Mouse (Mus musculus): ENCODE data around the gene Aldh1b1. TPM values are rescaled to one million over a fixed set of nuclear protein-coding genes. Genes with fewer than 3 reads are reported as not detected.

The Aldh1b1 gene
- total RNA-seq, 2 experiments from 2014 or later, result 10.4 to 36.2 TPM

DNA sequence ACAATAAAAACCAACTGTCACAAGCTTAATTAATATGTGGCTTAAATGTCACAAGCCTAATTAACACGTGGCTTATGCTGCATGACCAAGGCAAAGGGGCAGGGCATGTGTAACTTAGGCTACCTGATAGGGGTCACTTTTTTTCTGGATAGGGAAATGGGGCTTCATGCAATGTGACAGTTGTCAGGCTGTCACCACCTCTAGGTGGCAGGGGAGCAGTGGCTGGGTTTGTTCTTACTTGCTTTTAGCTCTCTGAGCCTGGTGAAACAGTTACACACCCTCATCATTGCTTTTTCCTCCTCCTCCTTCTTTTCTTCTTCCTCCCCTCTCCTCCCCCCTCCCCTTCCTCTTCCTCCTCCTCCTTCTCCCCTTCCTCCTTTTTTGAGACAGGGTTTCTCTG is 15.2 kb upstream of the Aldh1b1 start:
- no peak for ATAC-seq (ENCODE audit: poor library complexity, severe bottlenecking)

DNA sequence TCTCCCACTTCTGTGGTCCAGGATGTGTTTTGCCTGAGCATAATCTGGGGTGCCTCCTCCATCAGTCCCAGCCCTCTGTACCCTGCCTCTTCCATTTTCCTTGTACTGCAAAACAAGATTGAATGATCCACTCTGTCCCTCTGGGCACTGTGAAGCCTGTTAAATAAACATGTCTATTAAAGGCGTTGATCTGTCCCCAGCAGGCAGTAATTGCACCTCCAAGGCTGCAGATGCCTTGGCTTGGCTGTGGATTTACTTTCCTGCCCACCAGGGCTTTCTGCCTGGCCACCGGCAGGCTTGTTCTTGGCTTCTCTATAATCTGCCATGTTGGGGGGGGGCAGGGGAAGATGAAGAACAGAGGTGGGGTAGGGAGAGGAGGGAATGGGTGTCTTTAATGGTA is 12.9 kb upstream of the Aldh1b1 start:
- no peak for ATAC-seq (ENCODE audit: poor library complexity, severe bottlenecking)

DNA sequence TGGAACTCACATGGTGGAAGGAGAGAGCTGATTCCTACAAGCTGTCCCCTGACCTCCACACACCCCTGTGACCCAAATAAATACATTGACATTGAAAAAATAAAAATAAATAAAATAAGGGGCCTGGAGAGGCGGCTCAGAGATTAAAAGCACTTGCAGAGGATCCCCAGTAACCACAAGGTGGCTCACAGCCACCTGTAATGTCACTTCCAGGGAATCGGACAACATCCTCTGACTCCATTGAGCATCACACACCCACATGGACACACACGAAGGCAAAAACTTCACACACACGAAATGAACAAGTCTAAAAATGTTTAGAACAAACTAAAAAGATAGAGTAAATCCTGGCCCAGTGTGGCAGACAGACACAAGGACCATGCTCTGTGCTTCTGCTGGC is 12.1 kb upstream of the Aldh1b1 start:
- no peak for ATAC-seq (ENCODE audit: poor library complexity, severe bottlenecking)

DNA sequence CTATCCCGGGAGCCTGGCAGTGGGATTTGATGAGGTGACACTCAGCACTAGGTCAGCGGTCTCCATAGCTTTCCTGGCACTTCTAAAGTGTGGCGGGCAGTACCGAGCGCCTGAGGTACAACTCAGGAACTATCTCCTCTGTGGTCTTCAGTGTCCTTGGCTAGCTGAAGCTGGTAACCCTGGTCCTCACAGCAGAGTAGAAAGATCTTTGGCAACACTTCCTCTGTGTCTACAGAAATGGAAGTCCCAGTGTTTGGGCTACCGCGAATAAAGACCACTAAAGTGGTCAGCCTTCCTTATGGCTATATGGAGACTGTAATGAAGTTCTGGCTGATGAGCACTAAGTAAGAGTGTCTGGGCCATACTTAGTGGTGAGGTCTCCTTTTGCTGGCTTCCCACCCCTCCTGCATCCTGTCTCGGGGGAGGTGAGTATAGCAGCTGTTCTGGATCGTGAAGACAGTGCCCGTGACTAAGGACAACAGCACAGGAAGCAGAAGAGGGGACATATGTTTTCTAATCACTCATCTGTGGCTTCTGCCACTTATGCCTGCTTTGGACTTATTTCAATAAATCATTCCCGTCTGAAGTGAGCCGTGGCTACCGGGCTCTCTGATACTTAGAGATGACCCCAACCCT is 10.3 kb upstream of the Aldh1b1 start:
- ATAC-seq (ENCODE audit: poor library complexity, severe bottlenecking), result peak; percentile 38

DNA sequence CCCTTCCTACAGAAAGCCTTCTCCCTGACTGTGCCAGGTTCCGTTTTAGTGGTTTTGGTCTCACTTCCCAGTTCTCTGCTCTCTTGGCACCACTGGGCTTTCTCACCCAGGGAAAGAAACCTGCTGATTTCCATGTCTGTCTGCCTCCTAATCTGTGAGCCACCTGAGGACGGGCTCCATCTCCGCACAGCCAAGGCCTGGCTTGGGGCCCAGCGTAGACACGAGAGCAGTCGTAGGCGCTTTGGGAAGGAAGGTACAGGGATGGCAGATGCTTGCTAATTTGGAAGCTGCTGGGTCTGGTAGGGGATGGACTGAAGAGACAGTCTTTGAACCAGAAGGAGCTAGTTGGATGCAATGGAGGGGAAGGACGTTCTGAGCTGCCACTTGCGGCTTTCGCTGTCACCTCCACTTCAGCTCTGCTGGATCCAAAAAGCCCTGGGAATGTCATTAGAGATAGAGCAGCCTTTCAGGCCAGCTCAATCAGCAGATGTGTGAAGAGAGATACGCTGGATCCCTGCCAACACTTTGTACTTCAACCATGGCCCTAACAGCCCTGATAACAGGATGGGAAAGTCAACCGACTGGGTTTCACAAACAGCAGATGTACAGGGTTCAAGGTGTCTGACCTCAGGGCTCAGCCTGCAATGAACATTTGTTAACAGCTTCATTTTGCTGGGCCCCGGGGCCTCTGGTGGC is 9.4 kb upstream of the Aldh1b1 start:
- ATAC-seq (ENCODE audit: poor library complexity, severe bottlenecking), result peak; percentile 74

DNA sequence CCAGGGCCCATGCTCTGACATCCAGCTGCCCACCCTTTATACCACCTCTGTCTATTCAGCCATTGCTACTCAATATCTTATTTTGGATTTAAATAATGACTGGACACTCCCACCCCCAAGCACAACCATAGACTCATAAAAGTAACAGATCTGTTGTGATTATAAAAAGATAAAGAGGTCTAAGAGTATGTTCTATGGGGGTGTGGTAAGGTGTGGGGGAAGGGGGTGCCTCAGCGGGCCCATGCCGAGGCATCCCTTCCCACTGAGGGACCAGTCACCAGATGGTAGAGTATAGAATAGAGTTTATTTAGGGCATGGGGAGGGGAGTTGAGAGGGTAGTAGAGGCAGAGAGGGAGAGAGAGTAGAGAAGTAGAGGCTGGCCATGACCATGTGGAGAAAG is 8.8 kb upstream of the Aldh1b1 start:
- no peak for ATAC-seq (ENCODE audit: poor library complexity, severe bottlenecking)

DNA sequence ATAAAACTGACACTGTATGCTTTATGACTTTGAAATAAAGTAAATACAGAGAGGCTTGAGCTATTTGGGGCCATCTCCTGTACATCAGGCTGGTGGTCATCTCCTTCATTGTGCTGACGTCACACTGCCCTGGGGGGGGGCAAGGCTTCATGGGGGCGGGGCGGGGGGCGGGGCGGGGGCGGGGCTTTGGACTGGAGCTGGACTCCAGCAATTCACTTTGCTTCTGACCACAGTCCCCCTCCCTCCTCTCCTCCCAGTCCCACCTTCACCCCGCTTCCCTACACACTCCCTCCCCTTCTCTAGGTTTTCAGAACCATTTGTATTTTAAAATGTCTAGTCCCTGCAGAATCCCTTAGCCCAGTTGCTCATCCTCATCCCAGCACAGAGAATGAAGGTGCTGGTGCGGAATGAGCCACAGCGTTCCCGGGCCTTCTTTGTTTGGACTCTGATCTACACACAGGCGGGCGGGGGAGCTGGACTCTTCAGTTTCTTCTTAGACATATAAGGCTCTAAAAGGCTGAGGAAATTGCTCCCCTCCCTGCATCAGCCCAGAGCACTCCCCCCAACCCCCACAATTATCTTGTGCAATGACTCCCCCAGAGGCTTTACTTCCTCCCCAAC is 3.5 kb upstream of the Aldh1b1 start:
- ATAC-seq (ENCODE audit: poor library complexity, severe bottlenecking), result peak; percentile 37

DNA sequence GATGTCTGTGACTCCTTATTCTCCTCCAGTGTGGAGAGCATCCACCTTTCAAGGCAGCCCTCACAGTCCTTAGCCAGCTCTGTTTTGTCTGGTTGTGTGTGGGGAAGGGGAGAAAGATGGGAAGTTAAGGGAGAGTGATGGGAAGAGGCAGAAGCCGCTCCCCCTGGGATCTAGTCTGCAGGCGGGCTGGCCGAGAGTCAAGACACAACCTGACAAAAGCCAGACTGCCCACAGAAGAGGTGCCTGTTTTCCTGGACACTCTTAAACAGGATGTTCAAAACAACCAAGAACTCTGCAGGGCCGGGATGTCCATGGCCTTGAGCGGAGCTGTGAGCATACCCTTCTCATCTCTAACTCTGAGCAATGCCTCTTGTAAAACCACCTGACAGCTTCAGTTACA is 2.1 kb upstream of the Aldh1b1 start:
- no peak for ATAC-seq (ENCODE audit: poor library complexity, severe bottlenecking)

DNA sequence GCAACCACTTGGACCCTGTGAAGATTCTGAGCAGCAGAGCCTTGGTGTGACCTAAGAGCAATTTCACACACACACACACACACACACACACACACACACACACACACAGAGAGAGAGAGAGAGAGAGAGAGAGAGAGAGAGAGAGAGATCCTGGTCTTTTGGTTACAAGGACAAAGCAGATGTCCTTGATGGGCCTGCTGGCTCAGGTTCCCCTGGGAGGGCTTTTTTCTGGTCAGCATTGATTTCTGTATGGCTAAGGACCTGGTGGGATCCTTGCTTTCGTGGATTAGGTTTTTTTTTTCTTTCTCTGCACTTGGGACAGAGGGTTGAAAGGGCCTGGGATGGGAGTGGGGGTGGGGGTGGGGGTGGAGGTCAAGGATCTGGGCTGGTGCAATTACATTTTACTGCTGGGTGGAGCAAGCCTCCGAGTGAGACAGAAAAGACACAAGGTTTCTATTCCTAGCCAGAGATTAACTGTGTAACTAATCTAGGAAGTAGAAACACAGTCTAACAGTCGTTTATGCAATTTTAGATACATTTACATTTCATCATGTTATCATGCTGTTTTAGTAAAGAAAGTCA is 1.2 kb downstream of the Aldh1b1 start:
- ATAC-seq (ENCODE audit: poor library complexity, severe bottlenecking), result no peak

DNA sequence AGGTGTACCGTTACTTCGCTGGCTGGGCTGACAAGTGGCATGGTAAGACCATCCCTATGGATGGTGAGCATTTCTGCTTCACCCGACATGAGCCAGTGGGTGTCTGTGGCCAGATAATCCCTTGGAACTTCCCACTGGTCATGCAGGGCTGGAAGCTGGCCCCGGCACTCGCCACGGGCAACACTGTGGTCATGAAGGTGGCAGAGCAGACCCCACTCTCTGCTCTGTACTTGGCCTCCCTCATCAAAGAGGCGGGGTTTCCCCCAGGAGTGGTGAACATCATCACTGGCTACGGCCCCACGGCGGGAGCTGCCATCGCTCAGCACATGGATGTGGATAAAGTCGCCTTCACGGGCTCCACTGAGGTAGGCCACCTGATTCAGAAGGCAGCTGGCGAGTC is 4.1 kb downstream of the Aldh1b1 start:
- no peak for ATAC-seq (ENCODE audit: poor library complexity, severe bottlenecking)

DNA sequence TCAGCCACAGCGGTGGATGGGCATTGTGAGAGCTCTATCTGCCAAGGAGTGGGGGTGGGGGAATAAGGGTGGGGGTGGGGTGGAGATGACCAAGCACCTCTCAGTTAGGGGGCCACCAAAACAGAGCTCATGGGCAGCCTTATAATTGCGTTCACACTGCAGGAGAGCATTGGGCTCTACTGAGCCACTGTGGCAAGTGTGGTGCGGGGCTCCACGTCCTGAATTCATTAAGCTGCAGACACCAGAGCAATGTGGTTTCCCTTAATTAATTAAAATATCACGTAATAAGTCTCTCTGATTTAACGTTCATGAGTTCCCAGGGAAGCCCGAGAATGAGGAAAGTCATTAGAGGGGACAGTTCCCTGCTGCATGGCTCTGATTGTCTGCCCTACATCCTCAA is 9.2 kb downstream of the Aldh1b1 start:
- ATAC-seq (ENCODE audit: poor library complexity, severe bottlenecking), result no peak

DNA sequence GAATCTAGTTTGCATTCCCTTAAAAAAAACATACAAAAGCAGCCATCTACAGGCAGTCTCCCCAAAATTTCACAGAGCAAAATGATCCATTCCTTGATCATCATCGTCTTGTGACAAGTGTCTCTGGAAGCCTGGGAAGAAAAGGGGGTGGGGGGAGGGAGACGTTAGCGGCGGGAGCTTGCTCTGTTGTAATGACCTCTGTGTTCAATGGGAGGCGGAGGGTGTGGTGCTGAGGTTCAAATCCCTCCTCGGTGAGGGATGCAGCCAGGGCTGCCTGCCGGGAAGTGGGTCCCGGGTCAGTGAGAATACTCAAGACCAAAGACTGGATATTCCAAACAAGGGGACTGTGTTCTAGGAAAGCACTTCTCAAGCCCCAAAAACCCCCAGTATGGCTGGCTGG is 12.4 kb downstream of the Aldh1b1 start:
- ATAC-seq (ENCODE audit: poor library complexity, severe bottlenecking), result no peak

DNA sequence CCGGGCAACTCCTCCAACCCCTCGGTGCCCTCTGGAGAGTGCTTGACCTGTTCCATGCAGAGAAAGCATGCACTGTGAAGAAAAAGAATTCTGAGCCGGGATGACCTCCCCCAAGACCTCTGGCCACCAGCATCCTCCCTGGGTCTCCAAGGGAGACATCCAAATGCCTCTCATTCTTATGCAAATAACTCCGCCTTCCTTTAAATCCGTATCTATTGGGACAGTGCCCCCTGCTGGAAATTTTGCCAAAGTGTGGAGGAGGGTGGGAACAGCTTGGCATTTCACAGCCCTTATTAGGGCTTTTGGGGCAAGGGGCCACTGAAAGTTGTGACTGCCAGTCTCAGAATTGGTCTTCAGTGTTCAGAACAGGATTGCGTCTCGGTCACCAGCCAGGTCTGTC is 16.7 kb downstream of the Aldh1b1 start:
- no peak for ATAC-seq (ENCODE audit: poor library complexity, severe bottlenecking)

DNA sequence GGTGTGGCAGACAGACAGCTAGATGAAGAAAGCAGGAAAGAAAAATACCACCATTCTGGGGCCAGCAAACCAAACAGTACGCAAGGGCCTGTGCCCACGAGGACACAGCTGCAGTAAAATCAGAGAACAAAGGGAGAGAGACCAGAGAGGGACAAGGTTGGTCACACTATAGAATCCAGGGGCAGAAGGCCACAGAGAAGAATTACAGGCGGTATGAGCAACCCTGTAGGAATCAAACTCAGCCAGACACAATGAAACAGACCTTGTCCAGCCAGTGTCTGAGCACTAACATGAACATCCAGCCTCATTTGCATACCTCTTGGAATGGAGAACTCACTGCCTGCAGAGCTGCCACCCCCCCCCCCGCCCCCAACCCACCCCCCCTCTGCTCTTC is 20.0 kb downstream of the Aldh1b1 start:
- peak; percentile 20; the same call in 1 of the 2 replicates for ATAC-seq (ENCODE audit: poor library complexity, severe bottlenecking)

DNA sequence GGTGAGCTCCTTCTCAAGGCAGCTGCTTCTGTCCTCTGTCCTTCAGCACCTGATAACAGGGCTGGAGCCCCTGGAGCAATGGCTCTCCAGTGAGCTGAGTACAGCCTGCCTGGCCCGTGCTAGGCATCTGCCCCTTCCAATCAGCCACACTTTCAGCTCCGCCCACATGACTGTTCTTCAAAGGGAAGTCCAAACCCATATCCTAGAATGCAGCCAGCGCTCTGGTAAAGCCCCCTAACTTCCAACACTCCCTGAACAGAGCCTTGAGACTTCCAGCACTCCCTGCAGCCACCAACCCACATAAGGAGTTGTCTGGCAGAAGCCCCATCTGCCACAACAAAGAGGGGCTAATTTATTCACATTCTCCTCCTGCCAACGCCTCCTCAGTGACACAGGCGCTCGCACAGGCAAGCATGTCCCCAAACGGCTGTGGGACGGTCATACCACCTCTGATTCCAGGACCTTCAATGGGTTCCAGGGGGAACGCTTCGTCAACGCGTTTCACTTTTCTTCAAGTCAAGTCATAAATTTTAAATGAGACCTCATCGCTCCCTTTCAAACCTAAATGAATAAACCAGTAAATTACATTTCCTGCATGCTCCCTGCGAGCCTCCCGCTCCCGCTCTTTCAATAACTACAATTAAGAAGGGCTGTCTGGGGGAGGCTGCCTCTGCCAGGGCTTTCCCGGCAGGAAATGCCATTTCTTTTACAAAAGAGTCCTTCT is 20.5 kb downstream of the Aldh1b1 start:
- ATAC-seq (ENCODE audit: poor library complexity, severe bottlenecking), result 0 out of 2 replicates have a peak, but pooled peaks have one; percentile 23

DNA sequence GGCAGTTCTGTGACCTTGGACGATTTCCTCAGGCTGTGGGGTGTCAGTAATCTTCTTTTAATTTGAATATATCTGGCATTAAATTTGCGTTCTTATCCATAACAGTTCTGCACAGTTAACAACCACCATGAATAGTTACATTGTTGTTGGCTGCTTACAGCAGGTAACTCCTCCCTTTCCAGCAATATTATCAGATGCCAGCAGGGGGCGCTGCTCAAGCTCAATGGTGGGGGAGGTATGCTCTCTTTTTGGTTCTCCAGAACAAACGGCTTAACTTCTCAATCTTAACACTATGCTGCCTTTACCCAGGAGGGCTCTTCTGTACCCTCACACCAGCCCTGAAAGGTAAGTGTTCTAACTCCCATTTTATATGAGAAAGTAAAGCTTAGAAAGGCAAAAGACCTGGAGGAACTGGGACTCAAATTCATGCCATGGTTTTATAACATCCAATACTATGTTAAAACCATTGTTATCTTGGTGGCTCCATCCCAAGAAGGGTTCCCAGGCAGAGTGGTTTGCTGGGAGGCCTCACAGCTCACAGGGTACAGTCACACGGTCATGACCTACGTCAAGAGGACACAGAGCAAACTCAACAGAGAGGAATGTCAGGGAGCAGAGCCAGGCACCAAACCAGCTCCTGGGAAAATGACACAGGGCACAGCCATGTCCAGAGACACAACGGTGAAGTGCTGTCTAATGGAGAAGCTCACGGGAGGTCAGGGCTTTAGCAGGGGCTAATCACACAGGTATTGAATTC is 21.4 kb downstream of the Aldh1b1 start:
- ATAC-seq (ENCODE audit: poor library complexity, severe bottlenecking), result peak; percentile 57

DNA sequence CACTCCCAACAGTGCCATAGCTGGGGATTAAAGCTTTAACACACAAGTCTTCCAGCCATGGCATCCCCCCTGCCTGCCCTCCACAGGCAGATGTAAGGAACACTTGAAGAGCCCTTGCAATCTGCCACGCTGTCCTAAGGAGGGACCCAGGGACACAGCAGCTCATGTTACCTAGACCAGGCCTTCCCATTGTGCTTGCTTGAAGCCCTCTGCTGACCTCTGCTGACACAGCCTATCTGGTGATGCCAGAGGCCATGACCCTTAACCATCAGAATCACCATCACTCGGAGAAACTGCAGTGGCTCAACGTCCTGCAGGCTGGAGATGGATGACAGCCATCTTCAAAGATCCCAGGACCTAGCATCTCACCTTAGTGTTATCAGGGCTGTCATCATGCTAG is 23.2 kb downstream of the Aldh1b1 start:
- no peak for ATAC-seq (ENCODE audit: poor library complexity, severe bottlenecking)

DNA sequence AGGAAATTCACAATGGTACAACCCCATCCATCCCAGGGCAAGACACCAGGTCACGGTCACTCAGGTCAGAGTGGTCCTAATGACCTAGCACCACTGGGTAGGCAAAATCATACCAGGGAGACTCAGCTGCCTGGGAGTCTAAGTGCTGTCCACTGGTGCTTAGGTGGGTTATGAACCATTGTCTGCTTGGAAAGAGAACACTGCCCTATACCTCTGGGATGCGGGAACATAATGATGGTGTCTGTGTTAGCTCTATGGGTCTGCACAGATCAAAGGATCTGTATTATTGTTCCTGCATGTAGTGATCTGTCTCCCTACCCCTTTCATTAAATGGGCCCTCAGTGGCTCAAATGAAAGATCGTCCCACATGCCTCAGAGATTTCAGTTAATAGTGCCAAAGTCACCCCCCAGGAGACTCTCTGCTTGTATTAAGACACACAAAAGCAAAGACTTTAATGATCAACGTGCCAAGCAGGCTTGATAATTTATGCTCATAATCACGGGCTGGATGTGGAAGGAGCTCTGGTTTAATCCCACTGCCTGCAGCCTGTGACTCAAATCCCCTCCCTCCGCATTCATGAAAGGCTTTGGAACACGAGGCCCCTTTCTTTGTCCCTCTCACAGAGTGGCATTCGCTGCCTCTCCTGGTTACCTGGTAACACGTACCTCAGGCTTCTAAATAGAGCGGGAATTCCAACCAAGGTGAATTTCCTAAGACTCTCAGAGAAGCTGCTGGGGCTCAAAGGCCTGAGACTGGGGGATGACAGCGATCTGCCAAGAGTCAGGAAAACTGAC is 24.2 kb downstream of the Aldh1b1 start:
- ATAC-seq (ENCODE audit: poor library complexity, severe bottlenecking), result no peak

DNA sequence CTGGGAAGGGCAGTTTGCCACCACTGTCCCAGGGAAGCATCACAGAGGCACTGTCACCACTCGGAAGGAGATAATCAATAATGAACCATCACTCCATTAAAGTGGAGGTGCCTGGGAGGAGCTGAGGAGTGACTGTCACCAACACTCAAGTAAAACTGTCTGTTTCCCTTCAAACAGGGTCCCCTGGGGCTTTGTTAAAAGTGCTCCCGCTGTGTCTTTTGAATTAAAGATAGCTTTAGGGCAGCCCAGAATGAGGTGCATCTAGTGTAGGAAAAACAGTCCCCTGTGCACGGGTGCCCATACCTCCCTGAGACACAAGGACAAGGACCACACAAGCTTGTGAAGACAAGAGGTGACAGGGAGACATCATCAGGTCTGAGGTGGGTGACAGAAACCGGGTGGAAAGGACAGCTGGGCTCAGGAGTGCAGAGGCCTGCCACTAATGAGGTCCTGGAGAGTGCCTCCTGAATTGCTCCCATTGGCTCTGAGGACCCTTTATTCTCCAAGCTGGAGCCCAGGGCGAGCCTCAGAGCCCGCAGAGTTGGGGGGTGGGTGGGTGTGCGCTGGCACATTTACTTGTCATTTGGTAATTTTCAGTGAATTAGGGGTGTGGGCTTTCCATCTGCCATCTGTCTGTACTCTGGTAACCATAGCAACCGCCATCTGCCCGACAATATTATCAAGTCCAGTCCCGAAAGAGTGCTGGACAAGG is 25.4 kb downstream of the Aldh1b1 start:
- ATAC-seq (ENCODE audit: poor library complexity, severe bottlenecking), result no peak

Measured in megakaryocyte, adult 5-6 weeks (primary cell).